Mouse (Mus musculus) 3134 (cell line): ENCODE data around the gene Cmpk2.
A peak's percentile ranks its signal among the peaks of the same experiment; 100 is the strongest.
"Not testable (repeated sequence)": the region's sequence is repeated elsewhere in the genome, so short reads cannot be mapped to it uniquely, and the experiment has no call there.

Experiments used
- DNase-seq: peaks from one replicate; pipeline ENCODE4 v3.0.0-alpha.2; 2011; ENCODE audit warnings: low spot score; ENCODE audit not compliant: insufficient read length; ENCODE audit errors: extremely low read depth

Cmpk2 gene

GRCm38 (mm10) chr12:26469098-26470041 lies at the start of gene Cmpk2:
Gene Cmpk2, plus strand, starts transcription at chr12:26469204.
- DNase-seq = peak; percentile 71

DNA sequence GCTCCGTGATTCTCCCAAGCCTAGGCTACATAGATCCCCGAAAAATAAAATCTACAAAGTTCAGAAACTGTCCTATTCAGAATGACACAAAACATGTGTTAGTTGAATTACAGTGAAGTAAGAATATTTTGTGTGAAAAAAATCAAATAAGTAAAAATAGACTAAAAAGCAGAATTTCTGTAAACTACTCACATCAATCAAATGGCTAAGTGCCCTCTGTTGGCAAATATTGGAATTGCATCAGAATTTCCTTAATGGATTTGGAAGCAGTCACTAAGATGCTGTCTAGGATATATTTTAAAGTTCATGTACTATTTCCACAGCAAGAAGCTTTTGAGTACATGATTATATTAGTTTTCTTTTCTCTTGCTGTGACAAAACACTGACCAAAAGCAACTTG lies 44.2 kb upstream of the Cmpk2 start:
- no peak for DNase-seq

- DNase-seq = not testable (repeated sequence)
Measured at GRCm38 (mm10) chr12:26428771-26429170, 40.2 kb upstream of the Cmpk2 start.

GRCm38 (mm10) chr12:26436334-26436733 lies 32.7 kb upstream of the Cmpk2 start:
- no peak for DNase-seq

- DNase-seq = no peak
Measured at GRCm38 (mm10) chr12:26437950-26438349, 31.1 kb upstream of the Cmpk2 start.

- DNase-seq = no peak
Measured at GRCm38 (mm10) chr12:26439366-26439765, 29.6 kb upstream of the Cmpk2 start.

- no peak for DNase-seq
Measured at GRCm38 (mm10) chr12:26444054-26444453, 24.9 kb upstream of the Cmpk2 start.

GRCm38 (mm10) chr12:26444511-26444910 lies 24.5 kb upstream of the Cmpk2 start:
- DNase-seq = no peak

DNA sequence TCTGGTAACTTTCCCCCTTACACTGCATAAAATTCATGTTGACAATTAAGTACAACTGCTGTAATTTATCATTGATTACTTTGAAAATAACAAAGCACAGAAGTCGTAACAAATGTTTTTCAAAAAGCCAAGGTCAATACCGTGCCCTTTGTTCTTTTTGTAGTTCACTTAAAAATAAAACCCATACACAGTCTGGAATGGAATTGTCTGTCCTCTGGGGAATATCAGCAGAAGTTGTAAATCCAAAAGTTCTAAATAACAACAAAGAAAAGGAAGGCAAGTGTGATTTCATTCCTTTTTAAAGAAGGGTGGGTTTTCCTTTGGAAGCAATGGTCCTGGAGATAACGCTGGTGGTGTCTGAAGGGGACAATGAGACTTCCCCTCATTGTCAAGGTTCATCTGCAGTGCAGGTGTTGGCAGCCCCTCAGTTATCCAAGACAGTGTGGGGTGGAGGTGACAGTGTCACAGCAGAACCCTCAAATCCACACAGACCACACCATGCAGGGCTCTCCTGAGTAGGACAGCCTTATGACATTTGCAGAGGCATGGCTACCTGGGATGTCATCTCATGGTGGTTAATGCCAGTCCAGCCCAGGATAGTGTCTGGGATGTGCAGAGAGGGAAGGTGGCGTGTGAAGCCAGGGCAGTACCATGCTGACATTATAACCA lies 22.5 kb upstream of the Cmpk2 start:
- no peak for DNase-seq

DNA sequence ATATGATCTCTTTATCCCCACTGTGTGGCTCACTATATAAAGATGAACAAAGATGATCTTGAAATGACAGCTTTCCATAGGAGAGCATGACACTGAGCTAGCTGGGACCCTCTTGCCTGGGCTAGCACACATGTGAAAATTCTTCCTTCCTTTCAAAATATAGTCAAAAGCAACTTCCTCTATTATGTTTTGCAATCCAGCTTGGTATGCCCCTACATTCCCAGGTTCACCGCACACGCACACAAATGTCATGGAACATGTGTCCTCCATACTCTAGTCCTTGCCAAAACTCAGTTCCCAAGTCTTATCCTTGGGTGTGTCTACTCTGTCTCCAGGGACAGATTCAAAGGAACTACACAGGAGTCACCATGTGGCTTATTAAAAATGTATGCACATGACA lies 19.5 kb upstream of the Cmpk2 start:
- DNase-seq = no peak

DNA sequence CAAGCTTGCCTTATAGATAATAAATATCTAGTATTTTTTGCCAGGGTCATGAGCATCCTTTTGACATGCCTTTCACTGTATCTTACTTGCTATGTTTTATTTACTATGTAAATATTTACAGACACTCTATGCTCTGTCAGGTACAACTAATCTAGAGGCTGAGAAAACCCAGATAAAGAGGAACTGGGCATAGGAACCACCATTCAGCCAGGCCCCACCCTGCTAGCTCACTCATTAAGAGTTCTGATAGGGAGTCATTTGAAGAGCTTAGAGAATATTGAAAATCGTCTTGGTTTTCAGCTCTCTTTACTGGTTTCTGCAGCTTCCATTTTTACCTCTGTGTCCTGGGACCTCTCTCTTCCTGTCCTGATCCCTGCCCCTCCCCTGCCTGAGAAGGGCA lies 17.9 kb upstream of the Cmpk2 start:
- no peak for DNase-seq

DNA sequence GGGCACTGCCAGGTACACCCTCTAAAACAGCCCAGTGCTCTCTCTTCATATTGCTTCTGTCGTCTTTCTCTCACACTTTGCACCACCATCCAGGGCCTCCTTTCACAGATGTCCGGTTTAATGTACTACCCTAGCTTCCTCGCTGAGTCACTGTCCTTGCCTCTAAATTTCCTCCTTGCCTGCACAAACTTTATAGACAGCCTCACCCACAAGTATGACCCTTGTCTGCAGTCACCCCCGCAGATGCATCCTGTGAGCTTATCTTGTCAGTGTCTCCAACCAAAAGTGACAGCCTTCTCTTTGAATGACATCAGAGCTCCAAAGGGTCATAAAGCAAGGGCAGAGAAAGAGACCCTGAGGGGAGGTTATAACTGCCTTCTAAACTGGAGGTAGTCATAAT lies 16.1 kb upstream of the Cmpk2 start:
- DNase-seq = no peak

DNA sequence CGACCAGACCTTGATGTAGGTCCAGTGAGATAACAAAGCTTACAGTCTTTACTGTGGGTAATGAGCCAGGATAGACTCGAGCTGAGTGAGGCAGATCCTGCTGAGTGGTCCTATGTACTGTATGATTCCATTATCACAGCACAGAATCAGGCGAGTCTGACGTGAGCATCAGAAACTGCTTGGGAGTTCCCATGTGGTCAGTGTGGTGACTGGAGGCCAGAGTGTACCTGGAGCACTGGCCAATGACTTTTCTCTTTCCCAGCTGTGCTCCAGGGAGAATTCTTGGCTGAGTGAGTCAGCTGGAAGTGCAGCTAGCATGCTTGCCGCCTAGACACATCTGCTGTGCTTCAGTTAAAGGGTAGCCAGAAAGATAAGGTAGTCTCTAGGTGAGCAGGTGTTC lies 14.3 kb upstream of the Cmpk2 start:
- DNase-seq = no peak

DNA sequence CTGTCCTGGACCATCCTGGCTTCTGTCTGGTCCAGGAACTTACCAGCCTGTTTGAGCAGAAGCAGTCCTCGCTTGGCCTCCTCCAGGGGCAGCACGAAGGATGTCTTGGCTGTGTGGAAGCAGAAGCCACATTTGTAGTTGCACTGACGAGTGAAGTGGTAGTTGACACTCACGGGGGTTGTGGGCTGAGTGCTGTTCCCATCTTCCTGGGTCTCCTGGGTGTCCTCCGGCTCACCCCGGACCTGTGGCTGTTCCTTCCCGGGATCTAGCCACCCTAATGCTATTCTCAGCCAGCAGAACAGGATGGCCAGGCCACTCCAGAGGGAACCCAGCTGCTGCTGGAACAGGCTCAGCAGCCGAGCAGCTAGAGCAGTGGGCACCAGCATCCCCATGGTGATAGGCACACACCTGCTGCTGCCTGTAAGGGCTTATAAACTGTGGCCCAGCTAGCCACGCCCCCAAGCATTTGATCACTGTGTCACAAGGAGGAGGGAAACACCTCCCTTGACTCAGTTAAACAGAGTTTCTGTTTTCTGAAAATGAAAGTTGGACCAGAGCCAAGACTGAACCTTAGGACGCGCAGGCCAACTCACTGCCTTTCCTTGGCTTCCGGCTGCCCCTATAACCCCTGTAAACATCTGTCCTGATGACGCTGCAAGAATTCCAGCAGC lies 12.8 kb upstream of the Cmpk2 start, which contains the start of gene Rsad2:
Gene Rsad2, minus strand, starts transcription at position 425 of the 671 bp plus-strand sequence.
- peak; percentile 11 for DNase-seq

- no peak for DNase-seq
Measured at GRCm38 (mm10) chr12:26460091-26460490, 8.9 kb upstream of the Cmpk2 start.

DNA sequence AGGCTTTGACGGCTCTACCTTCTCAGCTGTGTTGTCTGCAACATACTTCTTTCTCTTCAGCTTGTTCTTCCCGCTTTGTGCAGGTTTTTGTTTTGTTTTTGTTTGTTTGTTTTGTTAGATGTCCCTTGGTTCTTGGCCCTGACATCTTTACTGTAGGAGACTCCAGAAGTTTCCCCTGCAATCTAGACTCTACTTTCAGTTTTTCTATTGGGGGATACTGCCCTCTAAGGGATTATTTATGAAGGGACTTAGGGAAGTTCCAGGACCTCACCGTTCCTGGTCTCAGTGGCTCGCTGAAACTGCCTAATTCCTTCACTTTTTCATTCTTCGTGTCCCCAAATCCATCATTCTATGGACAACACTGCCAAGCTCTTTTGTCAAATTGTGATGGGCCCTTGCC lies 3.4 kb upstream of the Cmpk2 start:
- DNase-seq = no peak

- no peak for DNase-seq
Measured at GRCm38 (mm10) chr12:26470042-26470409, 1.0 kb downstream of the Cmpk2 start.

DNA sequence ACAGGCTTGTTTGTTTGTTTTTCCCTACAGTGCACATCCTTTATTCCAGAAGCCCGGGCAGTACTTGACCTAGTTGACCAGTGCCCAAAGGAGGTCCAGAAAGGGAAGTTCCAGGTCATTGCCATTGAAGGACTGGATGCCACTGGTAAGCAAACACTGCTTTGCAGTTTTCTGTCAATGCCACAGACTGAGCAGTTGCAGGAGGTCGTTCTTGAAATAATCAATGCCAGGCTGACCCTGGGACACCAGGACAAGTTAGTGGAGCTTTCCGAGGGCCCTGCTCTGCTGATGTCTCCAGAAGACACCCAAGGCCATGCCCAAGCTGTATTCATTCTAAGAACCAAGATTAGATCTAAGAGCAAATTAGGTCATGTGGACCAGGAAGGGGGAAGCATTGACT lies 2.4 kb downstream of the Cmpk2 start:
- no peak for DNase-seq

- DNase-seq = no peak
Measured at GRCm38 (mm10) chr12:26472770-26473481, 3.9 kb downstream of the Cmpk2 start.

GRCm38 (mm10) chr12:26473746-26474145 lies 4.7 kb downstream of the Cmpk2 start:
- DNase-seq = no peak

GRCm38 (mm10) chr12:26477198-26477597 lies 8.2 kb downstream of the Cmpk2 start:
- no peak for DNase-seq
